Mouse (Mus musculus): ENCODE measurements around the gene Lin37.

DNA sequence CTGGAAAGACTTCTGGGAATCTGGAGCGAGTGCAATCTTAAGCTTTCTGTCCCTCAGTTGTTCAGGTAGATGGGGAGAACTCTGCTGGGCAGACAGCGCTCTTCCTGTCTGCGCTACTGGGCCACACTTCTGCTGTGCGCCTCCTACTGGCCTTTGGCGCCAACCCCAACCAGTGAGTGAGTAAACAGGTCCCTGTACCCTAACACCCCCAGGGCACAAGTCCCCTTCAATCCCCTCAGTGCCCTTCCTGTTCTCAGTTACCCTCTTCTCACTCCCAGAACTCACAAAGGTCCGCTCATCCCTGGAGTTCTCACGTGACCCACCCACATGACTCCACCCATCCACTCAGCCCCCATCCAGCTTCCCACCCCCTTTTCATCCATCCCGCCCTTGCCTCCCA lies 41.3 kb downstream of the Lin37 start:
- TF ChIP-seq CTCF (IDR thresholded peaks at IDR 0.05) (no peak), EP300 (IDR thresholded peaks at IDR 0.05) (no peak)
